Mouse (Mus musculus) forebrain, embryonic 14.5 days (tissue): ENCODE measurements around the gene Rph3al. TPM values are rescaled to one million over a fixed set of nuclear protein-coding genes. Genes with fewer than 3 reads are reported as not detected.
A peak's percentile ranks its signal among the peaks of the same experiment; 100 is the strongest.

Experiments used
- ATAC-seq: fragments of 200-750 bp; cut with Nextera tagmentation; 2 replicates; pipeline ENCODE4 v1.8.0; 2017; ENCODE audit warnings: mild to moderate bottlenecking, moderate library complexity
- DNase-seq: peaks from one replicate; pipeline ENCODE4 v3.0.0-alpha.2; 2015; ENCODE audit warnings: low spot score
- H3K27ac ChIP-seq: fragments of 300-500 bp; sonication (generic); 2 replicates; pipeline ENCODE4 v1.5.1; 2014; ENCODE audit warnings: low read depth, mild to moderate bottlenecking, control low read depth, low read length, moderate library complexity
- H3K27me3 ChIP-seq: fragments of 300-500 bp; sonication (generic); replicated peaks from 2 replicates; pipeline ENCODE4 v1.6.1; 2014; ENCODE audit warnings: low read length, control low read depth, mixed read lengths; ENCODE audit not compliant: control insufficient read depth, insufficient read depth
- H3K36me3 ChIP-seq: fragments of 300-500 bp; sonication (generic); 2 replicates; pipeline ENCODE4 v1.6.1; 2014; ENCODE audit warnings: low read length, control low read depth; ENCODE audit not compliant: control insufficient read depth, insufficient read depth
- H3K4me1 ChIP-seq: fragments of 300-500 bp; sonication (generic); 2 replicates; pipeline ENCODE4 v1.6.1; 2014; ENCODE audit warnings: antibody characterized with exemption, low read length, control low read depth; ENCODE audit not compliant: control insufficient read depth, insufficient read depth
- H3K4me2 ChIP-seq: fragments of 300-500 bp; sonication (generic); 2 replicates; pipeline ENCODE4 v1.6.1; 2014; ENCODE audit warnings: mild to moderate bottlenecking, control low read depth, low read length
- H3K4me3 ChIP-seq: fragments of 300-500 bp; sonication (generic); 2 replicates; pipeline ENCODE4 v1.5.1; 2014; ENCODE audit warnings: low read depth, low read length, control low read depth
- H3K9ac ChIP-seq: fragments of 300-500 bp; sonication (generic); 2 replicates; pipeline ENCODE4 v1.6.1; 2014; ENCODE audit warnings: mild to moderate bottlenecking, low read length, control low read depth, moderate library complexity
- H3K9me3 ChIP-seq: fragments of 300-500 bp; sonication (generic); replicated peaks from 2 replicates; pipeline ENCODE4 v1.6.1; 2016; ENCODE audit warnings: low read length, control low read depth, mixed read lengths; ENCODE audit not compliant: control insufficient read depth
- WGBS: fragments of 180-500 bp; shearing (Covaris S2); extraction: QIAGEN DNeasy Blood & Tissue Kit; methylation state at CpG from one replicate; pipeline ENCODE4 v1.1.7; 2014; 5-methylcytosine and 5-hydroxymethylcytosine counted together
- polyA plus RNA-seq: library from polyadenylated mRNA; unstranded; fragments of >200 nt; fragmentation: Nextera tagmentation; extraction: Ambion mirVana; gene quantifications from 2 replicates; pipeline ENCODE4 v1.2.1, GENCODE M21; 2014

Rph3al gene
- polyA plus RNA-seq, 1 experiment from 2014 or later: 2.8 TPM

DNA sequence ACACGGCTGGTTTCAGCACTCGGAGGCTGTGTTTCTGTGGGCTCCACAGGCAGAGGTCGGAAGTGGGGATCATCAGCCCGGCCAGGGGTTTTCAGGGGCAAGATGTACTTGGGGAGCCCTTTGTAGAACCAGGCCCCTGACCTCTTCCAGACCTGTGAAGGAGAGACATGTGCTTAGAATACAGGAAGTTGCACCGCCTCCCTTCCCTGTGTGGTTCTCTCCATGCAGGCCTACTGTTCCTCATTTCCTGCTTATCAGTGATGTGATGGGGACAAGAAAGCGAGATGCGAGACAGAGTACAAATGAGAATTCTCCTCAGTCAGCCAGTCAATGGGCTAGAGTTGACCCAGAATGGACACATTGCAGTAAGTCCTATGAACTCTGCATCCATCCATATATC is 83.9 kb downstream of the Rph3al start:
- no peak for DNase-seq
- Histone ChIP-seq H3K9ac (no peak overlapping the region), H3K9me3 (no peaks in the 10 kb centered on the region), H3K4me1 (peaks cover 7% of the 10 kb centered on the region; the same call in 1 of the 2 replicates), H3K36me3 (no peaks in the 10 kb centered on the region), H3K27me3 (no peaks in the 10 kb centered on the region), H3K27ac (no peak overlapping the region), H3K4me2 (no peak overlapping the region), H3K4me3 (no peak overlapping the region)
- ATAC-seq: no peak
- 90% methylated on average over 7 of the region's 7 CpGs for WGBS

DNA sequence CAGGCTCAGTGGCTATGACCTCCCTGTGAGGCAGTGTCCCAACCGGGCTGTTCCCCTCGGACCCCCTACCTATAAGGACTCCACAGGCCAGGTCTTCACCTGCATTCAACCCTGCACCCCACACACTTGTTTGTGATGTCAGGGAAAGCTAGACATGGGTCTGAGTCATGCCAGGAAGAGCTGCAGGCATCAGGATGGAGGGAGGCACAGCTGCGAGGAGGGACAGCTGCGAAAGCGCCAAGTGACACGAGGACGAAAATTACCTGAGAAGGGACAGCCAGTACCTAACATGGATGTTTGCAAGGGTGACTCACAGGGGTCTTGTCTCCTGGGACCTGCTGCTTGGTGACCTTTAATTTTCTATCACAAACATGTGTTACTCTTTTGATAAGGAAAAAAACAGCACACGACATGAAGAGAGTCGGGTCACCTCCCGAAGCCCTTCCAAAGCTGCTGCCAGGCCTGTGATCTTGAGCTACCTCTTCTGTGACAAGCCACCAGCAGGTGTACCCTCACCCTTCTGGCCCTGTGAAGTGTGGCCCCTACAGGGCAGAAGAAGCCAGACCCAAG is 85.1 kb downstream of the Rph3al start:
- WGBS: 88% methylated on average over 10 of the region's 10 CpGs
- Histone ChIP-seq H3K4me2 (no peak overlapping the region), H3K36me3 (no peaks in the 10 kb centered on the region), H3K4me3 (no peak overlapping the region), H3K9ac (no peak overlapping the region), H3K9me3 (no peaks in the 10 kb centered on the region), H3K27ac (0 out of 2 replicates have a peak overlapping the region, but pooled peaks have one; percentile 5), H3K4me1 (no peaks in the 10 kb centered on the region), H3K27me3 (no peaks in the 10 kb centered on the region)
- ATAC-seq (no peak), DNase-seq (no peak)

DNA sequence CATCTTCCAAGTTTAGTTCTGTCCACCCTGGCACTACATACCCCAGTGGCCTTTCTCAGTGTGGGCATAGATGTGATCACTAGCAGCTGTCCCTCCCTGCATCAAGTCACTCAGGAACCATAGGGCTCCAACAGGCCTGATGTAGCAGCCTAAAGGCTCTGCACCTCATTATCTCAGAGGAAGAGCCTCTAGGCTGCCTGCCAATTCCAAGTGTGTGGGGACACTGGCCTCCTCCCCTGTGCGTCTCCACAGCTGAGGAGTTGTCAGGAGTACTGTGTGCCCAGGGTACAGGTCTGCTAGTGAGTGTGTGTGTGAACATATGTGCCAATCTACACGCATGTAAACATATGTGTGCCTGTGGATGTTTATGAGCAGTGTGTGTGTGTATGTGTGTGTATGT is 85.7 kb downstream of the Rph3al start:
- Histone ChIP-seq H3K9ac (no peak overlapping the region), H3K27ac (no peak overlapping the region)
- peak; percentile 46 for DNase-seq

DNA sequence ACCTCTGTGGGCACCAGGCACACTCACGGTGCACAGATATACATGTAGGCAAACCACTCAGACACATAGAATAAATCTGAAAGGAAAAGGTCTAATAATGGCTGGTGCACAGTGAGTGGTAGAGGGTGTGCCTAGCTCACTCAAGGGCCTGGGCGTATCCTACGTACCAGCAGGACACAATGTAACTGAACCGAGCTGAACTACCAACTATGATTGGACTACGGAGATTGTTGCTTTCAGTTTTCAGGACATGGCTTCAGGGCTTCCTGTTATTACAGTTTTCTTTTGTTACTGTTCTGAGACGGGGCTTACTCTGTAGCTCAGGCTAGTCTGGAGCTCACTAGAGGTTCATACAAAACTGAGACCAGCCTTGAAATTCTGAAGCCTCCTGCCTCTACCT is 88.7 kb downstream of the Rph3al start:
- Histone ChIP-seq H3K4me1 (0 out of 2 replicates have a peak, but pooled peaks cover 2% of the 10 kb centered on the region), H3K9ac (no peak overlapping the region), H3K36me3 (no peaks in the 10 kb centered on the region), H3K27me3 (no peaks in the 10 kb centered on the region), H3K27ac (no peak overlapping the region), H3K4me3 (no peak overlapping the region), H3K4me2 (no peak overlapping the region), H3K9me3 (no peaks in the 10 kb centered on the region)
- 81% methylated on average over 6 of the region's 6 CpGs for WGBS
- ATAC-seq (no peak), DNase-seq (no peak)

More for the DNA sequence above, 85.7 kb downstream of the Rph3al start:
- Histone ChIP-seq H3K4me2 (no peak overlapping the region), H3K4me1 (no peaks in the 10 kb centered on the region), H3K36me3 (no peaks in the 10 kb centered on the region), H3K27me3 (no peaks in the 10 kb centered on the region), H3K4me3 (no peak overlapping the region), H3K9me3 (no peaks in the 10 kb centered on the region)
- no peak for ATAC-seq
- 58% methylated on average over 2 of the region's 2 CpGs for WGBS

DNA sequence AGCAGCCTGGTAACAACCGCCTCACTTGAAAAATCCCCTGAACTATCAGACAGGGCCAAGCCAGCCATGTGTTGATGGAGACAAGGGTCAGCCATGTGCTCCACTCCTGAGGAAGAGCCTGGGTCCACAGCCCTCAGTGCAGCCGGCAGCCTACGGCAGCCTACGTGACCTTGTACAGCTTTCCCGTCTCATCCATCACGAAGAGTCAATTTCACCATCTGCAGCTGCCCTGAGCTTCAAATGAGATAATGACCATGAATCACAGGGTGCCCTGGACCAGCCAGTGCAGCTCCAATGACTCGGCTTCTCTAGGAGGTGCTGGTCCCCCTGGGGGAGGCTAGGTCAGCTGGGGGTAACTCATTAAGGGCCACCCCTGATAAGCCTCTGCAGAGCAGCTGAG is 91.6 kb downstream of the Rph3al start:
- no peak overlapping the region for H3K9ac ChIP-seq
- H3K36me3 ChIP-seq: no peaks in the 10 kb centered on the region
- ATAC-seq (no peak), DNase-seq (no peak)
- no peak overlapping the region for H3K4me3 ChIP-seq
- no peak overlapping the region for H3K4me2 ChIP-seq
- H3K4me1 ChIP-seq: 0 out of 2 replicates have a peak, but pooled peaks cover 2% of the 10 kb centered on the region
- no peak overlapping the region for H3K27ac ChIP-seq
- WGBS: 80% methylated on average over 7 of the region's 7 CpGs
- no peaks in the 10 kb centered on the region for H3K27me3 ChIP-seq
- no peaks in the 10 kb centered on the region for H3K9me3 ChIP-seq

DNA sequence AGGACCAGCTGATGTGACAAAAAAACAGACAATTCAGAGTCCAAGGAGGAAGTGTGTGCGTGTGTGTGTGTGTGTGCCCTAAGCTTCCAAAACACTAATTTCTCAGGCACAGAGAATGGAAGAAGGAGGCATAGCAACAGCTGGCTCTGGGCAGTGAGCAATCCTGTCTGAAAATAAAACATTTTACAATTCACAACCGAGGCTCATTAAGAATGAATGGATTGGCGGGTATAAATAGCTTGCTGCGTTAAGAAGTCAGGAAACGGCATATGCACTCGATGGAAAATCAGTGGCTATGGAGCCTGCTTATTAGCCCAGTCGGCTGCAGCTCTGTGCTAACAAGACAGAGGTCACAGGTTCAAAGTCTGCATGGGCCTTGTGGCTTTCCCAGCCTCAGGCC is 92.6 kb downstream of the Rph3al start:
- Histone ChIP-seq H3K27ac (no peak overlapping the region), H3K4me3 (no peak overlapping the region), H3K9ac (no peak overlapping the region), H3K27me3 (no peaks in the 10 kb centered on the region), H3K36me3 (no peaks in the 10 kb centered on the region), H3K4me2 (no peak overlapping the region), H3K4me1 (0 out of 2 replicates have a peak, but pooled peaks cover 2% of the 10 kb centered on the region), H3K9me3 (no peaks in the 10 kb centered on the region)
- ATAC-seq (no peak), DNase-seq (peak; percentile 49)
- WGBS: 32% methylated on average over 7 of the region's 7 CpGs

DNA sequence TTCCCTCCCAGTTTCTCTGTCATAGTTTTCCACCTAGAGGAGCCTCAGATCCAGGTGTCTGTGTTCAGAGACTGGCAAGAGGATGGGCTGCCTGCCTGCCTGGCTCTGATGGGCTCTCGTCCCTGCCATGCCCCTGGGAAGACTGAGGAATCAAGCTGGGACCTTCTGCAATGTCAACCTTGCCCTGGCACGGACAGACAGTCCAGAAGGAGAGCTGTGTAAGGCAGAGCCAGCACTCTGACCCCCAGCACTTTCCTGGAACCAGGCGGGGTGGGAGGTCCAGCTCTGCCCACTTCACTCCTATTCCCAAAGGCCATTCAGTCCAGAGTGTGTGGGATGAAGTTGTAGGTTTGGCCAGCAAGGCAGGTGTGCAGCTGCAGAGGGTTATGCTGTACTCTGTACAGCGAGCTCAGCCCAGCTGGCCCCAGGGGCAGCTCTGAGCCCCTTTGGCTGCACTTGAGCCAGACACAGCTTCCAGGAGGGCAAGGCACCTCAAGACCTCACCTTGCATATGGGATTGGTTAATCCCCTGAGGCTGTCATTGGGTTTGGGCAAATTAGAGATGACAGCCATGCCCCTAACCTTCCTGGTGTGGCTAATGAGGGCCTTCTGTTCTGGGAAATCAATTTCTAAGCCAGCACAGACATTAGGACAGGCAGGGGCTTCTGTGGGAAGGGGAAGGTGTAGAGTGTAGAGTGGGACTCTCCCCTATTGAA is 95.2 kb downstream of the Rph3al start:
- Histone ChIP-seq H3K27me3 (no peaks in the 10 kb centered on the region), H3K4me1 (0 out of 2 replicates have a peak, but pooled peaks cover 8% of the 10 kb centered on the region), H3K36me3 (no peaks in the 10 kb centered on the region), H3K9me3 (no peaks in the 10 kb centered on the region), H3K9ac (no peak overlapping the region), H3K4me3 (no peak overlapping the region), H3K27ac (no peak overlapping the region), H3K4me2 (no peak overlapping the region)
- DNase-seq (no peak), ATAC-seq (no peak)
- 80% methylated on average over 4 of the region's 4 CpGs for WGBS

DNA sequence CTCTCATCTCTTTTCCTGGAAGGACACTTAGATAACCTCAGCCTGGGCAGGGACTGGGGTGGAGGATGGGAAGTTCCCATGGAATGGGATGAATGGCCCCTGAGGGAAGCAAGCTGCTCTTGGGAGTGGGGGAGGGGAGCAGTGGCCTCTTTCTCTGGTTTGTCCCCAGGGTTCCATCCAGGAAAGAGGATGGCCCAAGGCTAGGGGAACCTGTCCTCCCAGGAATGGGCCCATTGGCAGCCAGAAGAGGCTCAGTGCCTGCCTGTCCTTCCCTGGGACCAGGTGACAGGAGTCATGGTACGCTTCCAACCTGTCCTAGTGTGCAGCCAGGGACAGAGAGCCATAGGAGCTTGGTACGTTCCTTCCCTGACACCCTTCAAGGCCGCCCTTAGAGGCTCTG is 96.7 kb downstream of the Rph3al start:
- ATAC-seq: no peak
- H3K4me2 ChIP-seq: no peak overlapping the region
- no peaks in the 10 kb centered on the region for H3K27me3 ChIP-seq
- no peak overlapping the region for H3K4me3 ChIP-seq
- H3K4me1 ChIP-seq: 0 out of 2 replicates have a peak, but pooled peaks cover 8% of the 10 kb centered on the region
- H3K9ac ChIP-seq: no peak overlapping the region
- DNase-seq: no peak
- 70% methylated on average over 3 of the region's 3 CpGs for WGBS
- no peak overlapping the region for H3K27ac ChIP-seq
- H3K36me3 ChIP-seq: no peaks in the 10 kb centered on the region
- no peaks in the 10 kb centered on the region for H3K9me3 ChIP-seq
